Mouse (Mus musculus) midbrain, embryonic 11.5 days (tissue): ENCODE measurements around the gene Habp4. TPM values are rescaled to one million over a fixed set of nuclear protein-coding genes. Genes with fewer than 3 reads are reported as not detected.

Experiments
- ATAC-seq: fragments of 200-750 bp; cut with Nextera tagmentation; 2 replicates; pipeline ENCODE4 v1.8.0; 2017; ENCODE audit warnings: moderate TSS enrichment, moderate library complexity; ENCODE audit not compliant: low FRiP score
- DNase-seq: peaks from one replicate; pipeline ENCODE4 v3.0.0; 2015; ENCODE audit warnings: low spot score; ENCODE audit errors: missing footprints
- H3K27ac ChIP-seq: fragments of 300-500 bp; sonication (generic); 2 replicates; pipeline ENCODE4 v1.5.1; 2014; ENCODE audit warnings: low read depth, low read length
- H3K27me3 ChIP-seq: fragments of 300-500 bp; sonication (generic); 2 replicates; pipeline ENCODE4 v1.6.1; 2014; ENCODE audit warnings: mild to moderate bottlenecking, low read length, moderate library complexity, mixed read lengths; ENCODE audit not compliant: control insufficient read depth, insufficient read depth
- H3K36me3 ChIP-seq: fragments of 300-500 bp; sonication (generic); 2 replicates; pipeline ENCODE4 v1.6.1; 2014; ENCODE audit warnings: mild to moderate bottlenecking, low read length, moderate library complexity, mixed read lengths; ENCODE audit not compliant: control insufficient read depth, insufficient read depth
- H3K4me1 ChIP-seq: fragments of 300-500 bp; sonication (generic); 2 replicates; pipeline ENCODE4 v1.6.1; 2014; ENCODE audit warnings: low read length; ENCODE audit not compliant: control insufficient read depth, insufficient read depth
- H3K4me2 ChIP-seq: fragments of 300-500 bp; sonication (generic); 2 replicates; pipeline ENCODE4 v1.6.1; 2014; ENCODE audit warnings: mild to moderate bottlenecking, moderate library complexity
- H3K4me3 ChIP-seq: fragments of 300-500 bp; sonication (generic); 2 replicates; pipeline ENCODE4 v1.5.1; 2014; ENCODE audit warnings: low read depth, low read length
- H3K9ac ChIP-seq: fragments of 300-500 bp; sonication (generic); 2 replicates; pipeline ENCODE4 v1.6.1; 2014; ENCODE audit warnings: low read length
- H3K9me3 ChIP-seq: fragments of 300-500 bp; sonication (generic); 2 replicates; pipeline ENCODE4 v1.6.1; 2016; ENCODE audit warnings: low read length; ENCODE audit not compliant: control insufficient read depth
- WGBS: fragments of 180-500 bp; shearing (Covaris S2); extraction: QIAGEN DNeasy Blood & Tissue Kit; methylation state at CpG from one replicate; pipeline ENCODE4 v1.1.7; 2014; 5-methylcytosine and 5-hydroxymethylcytosine counted together
- polyA plus RNA-seq: library from polyadenylated mRNA; unstranded; fragments of >200 nt; fragmentation: Nextera tagmentation; extraction: Ambion mirVana; gene quantifications from 2 replicates; pipeline ENCODE4 v1.2.1, GENCODE M21; 2014

The Habp4 gene
- polyA plus RNA-seq, 1 experiment from 2014 or later = 23.1 TPM

DNA sequence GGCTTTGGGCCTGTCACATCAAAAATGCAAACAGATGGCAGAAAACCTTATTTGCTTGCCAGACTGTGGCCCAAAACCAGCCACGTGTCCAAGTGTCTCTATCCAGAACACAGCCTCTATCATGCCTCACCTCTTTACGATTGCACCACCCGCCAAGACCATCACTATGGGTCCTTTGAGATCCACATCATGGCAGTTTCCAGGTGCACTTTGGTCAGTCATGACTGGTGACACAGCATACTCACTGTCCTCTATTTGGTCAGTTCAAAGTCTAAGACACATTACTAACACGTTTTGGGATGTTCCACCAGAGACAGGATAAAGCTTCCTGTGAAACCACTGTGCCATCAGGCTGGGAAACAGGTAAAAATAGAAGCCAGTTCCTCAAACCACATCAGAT, 22.0 kb downstream of the Habp4 start:
- Histone ChIP-seq H3K4me1 (no peaks in the 10 kb centered on the region; the same call in 1 of the 2 replicates), H3K9me3 (no peaks in the 10 kb centered on the region), H3K36me3 (no peaks in the 10 kb centered on the region; the same call in 1 of the 2 replicates), H3K4me3 (no peak overlapping the region), H3K4me2 (no peak overlapping the region), H3K27ac (no peak overlapping the region), H3K27me3 (no peaks in the 10 kb centered on the region), H3K9ac (no peak overlapping the region)
- WGBS = 92% methylated on average over 4 of the region's 4 CpGs
- ATAC-seq (no peak), DNase-seq (no peak)

DNA sequence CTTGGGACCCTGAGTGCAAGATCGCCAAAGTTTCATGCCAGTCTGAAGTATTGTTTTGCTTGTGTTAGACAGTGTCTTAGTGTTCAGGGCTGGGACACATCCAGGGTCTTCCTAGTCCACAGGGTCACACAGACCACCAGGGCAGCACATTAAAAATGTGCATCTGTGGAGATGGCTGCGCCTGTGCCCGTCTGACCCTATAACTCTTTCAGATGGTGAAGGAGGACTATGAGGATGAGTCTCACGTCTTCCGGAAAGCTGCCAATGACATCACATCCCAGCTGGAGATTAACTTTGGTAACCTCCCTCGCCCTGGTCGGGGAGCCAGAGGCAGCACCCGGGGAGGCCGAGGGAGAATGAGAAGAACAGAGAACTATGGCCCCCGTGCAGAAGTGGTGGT, 22.7 kb downstream of the Habp4 start:
- H3K9ac ChIP-seq = no peak overlapping the region
- H3K4me3 ChIP-seq = no peak overlapping the region
- H3K4me2 ChIP-seq = no peak overlapping the region
- DNase-seq (no peak), ATAC-seq (no peak)
- no peak overlapping the region for H3K27ac ChIP-seq
- no peaks in the 10 kb centered on the region for H3K27me3 ChIP-seq
- no peaks in the 10 kb centered on the region; the same call in 1 of the 2 replicates for H3K4me1 ChIP-seq
- H3K36me3 ChIP-seq = no peaks in the 10 kb centered on the region; the same call in 1 of the 2 replicates
- WGBS = 79% methylated on average over 10 of the region's 10 CpGs
- H3K9me3 ChIP-seq = no peaks in the 10 kb centered on the region

DNA sequence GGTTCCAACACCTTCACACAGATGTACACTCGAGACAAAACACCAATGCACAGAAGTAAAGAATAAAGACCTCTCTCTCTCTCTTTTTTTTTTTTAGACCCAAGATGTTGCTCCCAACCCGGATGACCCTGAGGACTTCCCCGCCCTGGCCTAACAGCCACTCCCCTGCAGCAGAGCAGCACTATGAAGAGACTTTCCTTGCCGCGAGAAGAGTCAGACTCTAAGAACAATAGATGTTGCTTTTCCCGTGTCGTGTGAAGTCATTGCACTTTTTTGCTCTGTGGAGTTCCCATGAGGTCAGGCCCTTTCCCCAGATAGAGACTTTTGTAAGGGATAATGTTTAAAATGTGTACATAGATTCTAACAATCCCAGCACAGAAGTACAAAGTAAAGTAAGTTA, 23.6 kb downstream of the Habp4 start:
- H3K9ac ChIP-seq = no peak overlapping the region
- no peaks in the 10 kb centered on the region for H3K27me3 ChIP-seq
- no peak overlapping the region for H3K27ac ChIP-seq
- WGBS = 80% methylated on average over 7 of the region's 7 CpGs
- H3K4me2 ChIP-seq = no peak overlapping the region
- H3K4me1 ChIP-seq = no peaks in the 10 kb centered on the region
- no peaks in the 10 kb centered on the region; the same call in 1 of the 2 replicates for H3K36me3 ChIP-seq
- no peak for DNase-seq
- H3K4me3 ChIP-seq = no peak overlapping the region
- no peak for ATAC-seq
- no peaks in the 10 kb centered on the region for H3K9me3 ChIP-seq

DNA sequence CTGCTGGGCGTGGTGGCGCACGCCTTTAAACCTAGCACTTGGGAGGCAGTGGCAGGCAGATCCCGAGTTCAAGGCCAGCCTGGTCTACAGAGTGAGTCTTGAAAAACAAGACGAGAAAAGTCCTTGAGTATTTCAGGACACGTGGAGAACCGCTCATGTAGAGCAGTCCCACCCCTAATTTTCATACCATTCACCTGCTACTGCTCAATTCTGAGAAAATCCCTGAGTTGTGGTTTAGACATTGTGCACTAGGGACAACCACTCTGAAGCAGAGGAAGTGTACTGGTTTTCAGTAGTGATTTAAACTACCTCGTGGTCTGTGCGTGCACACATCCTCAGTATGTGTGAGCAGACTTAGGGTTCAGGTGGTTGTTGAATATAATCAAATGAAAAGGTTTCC, 24.0 kb downstream of the Habp4 start:
- no peak for DNase-seq
- 93% methylated on average over 9 of the region's 9 CpGs for WGBS
- no peaks in the 10 kb centered on the region for H3K4me1 ChIP-seq

DNA sequence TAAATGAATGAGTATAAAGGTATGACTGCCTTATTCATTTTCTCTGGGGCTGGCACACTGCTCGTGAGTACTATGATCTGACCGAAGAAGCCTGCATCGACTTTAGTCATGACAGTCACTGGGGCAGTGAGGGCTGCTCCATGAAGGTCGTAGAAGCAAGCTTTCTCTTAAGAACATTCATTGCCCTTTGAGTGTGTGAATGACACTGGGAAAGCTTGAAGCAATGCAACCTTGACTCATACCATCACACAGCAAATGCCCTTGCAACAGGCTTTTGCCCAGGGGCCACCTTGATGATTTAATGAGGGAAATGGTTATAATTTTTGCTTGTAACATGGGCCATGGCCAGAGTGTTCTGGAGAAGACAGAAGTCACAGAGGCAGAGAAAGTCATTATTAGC, 24.9 kb downstream of the Habp4 start:
- 89% methylated on average over 4 of the region's 4 CpGs for WGBS

More for the DNA sequence above, 24.0 kb downstream of the Habp4 start:
- no peak for ATAC-seq
- Histone ChIP-seq H3K9me3 (no peaks in the 10 kb centered on the region), H3K9ac (no peak overlapping the region), H3K4me3 (no peak overlapping the region), H3K36me3 (no peaks in the 10 kb centered on the region; the same call in 1 of the 2 replicates), H3K27ac (no peak overlapping the region), H3K27me3 (no peaks in the 10 kb centered on the region), H3K4me2 (no peak overlapping the region)

DNA sequence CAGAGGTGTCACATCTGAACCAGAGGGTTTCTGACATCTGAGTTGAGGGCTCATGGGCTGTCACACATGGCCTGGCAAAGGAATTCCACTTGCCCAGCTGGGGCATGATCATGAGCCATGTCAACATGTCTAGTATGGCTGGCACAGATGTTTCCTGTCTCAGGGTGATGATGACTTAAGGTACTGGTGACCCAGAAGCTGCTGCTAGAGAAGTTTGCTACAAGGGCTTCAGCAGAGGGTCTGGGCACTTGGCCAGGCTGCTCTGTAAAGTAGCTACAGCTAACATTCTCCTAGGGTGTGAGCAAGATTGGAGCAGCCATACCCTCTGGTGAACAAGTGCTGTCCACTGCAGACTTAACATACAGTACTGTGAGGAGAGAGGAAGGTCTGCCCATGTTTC, 25.4 kb downstream of the Habp4 start:
- no peak overlapping the region for H3K4me3 ChIP-seq
- no peaks in the 10 kb centered on the region for H3K36me3 ChIP-seq
- H3K9ac ChIP-seq = no peak overlapping the region
- DNase-seq = no peak
- ATAC-seq = no peak
- no peaks in the 10 kb centered on the region for H3K9me3 ChIP-seq
- H3K27me3 ChIP-seq = no peaks in the 10 kb centered on the region
- H3K4me1 ChIP-seq = no peaks in the 10 kb centered on the region
- no peak overlapping the region for H3K4me2 ChIP-seq
- no peak overlapping the region for H3K27ac ChIP-seq

More for the DNA sequence above, 24.9 kb downstream of the Habp4 start:
- Histone ChIP-seq H3K36me3 (no peaks in the 10 kb centered on the region), H3K9ac (no peak overlapping the region), H3K4me2 (no peak overlapping the region), H3K27me3 (no peaks in the 10 kb centered on the region), H3K27ac (no peak overlapping the region), H3K4me3 (no peak overlapping the region), H3K4me1 (no peaks in the 10 kb centered on the region), H3K9me3 (no peaks in the 10 kb centered on the region)
- ATAC-seq (no peak), DNase-seq (no peak)

DNA sequence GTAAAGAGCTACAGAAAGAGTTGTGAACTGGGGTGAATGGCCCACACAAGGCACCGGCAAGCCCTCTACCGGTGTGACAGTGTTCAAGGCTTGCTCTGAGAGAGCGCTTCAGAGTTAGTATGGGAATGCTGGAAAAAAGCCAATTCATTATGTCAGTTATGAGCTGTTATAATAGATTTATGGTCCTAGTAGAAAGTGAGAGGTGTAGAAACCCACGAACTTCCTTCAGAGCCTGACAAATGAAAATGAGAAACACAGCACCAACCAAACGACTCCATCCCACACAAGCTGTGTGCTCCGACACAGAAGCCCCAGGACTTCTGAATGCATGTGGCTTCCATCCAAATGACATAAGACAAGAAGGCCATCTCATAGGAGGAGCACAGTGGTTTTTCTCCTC, 36.3 kb downstream of the Habp4 start:
- Histone ChIP-seq H3K36me3 (no peaks in the 10 kb centered on the region), H3K9ac (no peak overlapping the region), H3K4me3 (no peak overlapping the region), H3K27ac (no peak overlapping the region), H3K4me2 (no peak overlapping the region), H3K4me1 (no peaks in the 10 kb centered on the region), H3K9me3 (no peaks in the 10 kb centered on the region), H3K27me3 (no peaks in the 10 kb centered on the region)
- DNase-seq (no peak), ATAC-seq (no peak)
- 94% methylated on average over 6 of the region's 6 CpGs for WGBS

DNA sequence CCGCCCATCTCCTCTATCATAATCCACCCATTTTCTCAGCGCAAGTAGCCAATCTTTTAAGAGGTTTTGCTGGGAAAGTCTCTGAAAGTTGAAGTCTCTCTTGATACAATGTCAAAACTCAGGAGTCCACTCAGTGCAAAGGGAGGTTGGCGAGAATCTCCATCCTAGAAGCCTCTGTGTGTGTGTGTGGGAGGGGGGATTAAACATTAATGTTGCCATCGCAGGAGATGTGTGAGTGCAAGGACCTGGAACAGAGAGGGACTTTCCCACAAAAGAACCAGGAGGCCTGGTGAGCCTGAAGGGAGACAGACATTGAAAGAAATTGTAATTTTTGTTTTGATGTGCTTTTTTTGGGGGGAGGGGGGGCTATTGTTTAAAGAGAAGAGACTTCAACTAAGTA, 36.7 kb downstream of the Habp4 start:
- Histone ChIP-seq H3K9me3 (no peaks in the 10 kb centered on the region), H3K4me2 (no peak overlapping the region), H3K4me3 (no peak overlapping the region), H3K27me3 (no peaks in the 10 kb centered on the region), H3K27ac (no peak overlapping the region), H3K9ac (no peak overlapping the region), H3K4me1 (no peaks in the 10 kb centered on the region), H3K36me3 (no peaks in the 10 kb centered on the region)
- DNase-seq (no peak), ATAC-seq (no peak)
- 91% methylated on average over 4 of the region's 4 CpGs for WGBS

DNA sequence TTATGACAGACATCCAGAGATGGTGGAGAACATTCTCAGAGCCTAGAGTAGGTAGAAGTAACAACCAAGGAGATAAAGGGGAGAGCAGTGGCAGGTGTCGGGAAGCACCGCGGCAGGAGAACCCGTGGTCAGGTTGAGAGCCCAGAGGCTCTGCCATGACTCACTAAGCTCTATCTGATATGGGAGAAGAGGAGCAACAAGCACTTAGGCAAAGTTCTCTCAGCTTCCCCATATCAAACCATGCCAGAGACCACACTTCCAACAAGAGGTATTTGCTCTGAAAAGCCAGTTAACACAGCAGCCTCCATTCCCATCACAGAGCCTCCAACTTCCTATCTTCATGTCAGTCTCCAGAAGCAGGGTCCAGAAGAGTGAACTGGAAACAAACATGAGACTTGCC, 39.3 kb downstream of the Habp4 start:
- DNase-seq (no peak), ATAC-seq (no peak)
- Histone ChIP-seq H3K27me3 (no peaks in the 10 kb centered on the region), H3K4me3 (no peak overlapping the region), H3K27ac (no peak overlapping the region), H3K4me2 (no peak overlapping the region), H3K9me3 (no peaks in the 10 kb centered on the region), H3K9ac (no peak overlapping the region), H3K36me3 (no peaks in the 10 kb centered on the region), H3K4me1 (no peaks in the 10 kb centered on the region)
- 96% methylated on average over 4 of the region's 4 CpGs for WGBS

DNA sequence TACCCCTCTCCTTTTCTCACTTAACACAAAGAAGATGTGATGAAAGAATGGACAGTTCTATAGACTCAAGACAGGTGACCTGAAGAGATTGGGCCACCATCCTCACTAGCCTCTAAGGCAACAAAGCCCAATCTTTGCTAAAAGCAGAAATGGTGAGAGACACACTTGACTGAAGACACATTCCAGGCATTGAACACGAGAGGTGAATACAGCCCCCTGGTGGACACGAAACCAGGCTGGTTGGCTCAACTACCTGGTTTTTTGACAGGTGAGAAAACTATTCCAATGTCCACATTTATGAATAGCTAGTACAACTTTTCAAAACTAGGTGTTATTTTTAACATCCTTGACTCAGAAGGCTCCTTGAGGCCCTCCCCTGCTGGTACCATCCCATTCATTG, 43.1 kb downstream of the Habp4 start:
- H3K36me3 ChIP-seq = no peaks in the 10 kb centered on the region
- no peaks in the 10 kb centered on the region for H3K9me3 ChIP-seq
- H3K27me3 ChIP-seq = no peaks in the 10 kb centered on the region
- no peak overlapping the region for H3K9ac ChIP-seq
- H3K4me2 ChIP-seq = no peak overlapping the region
- no peak overlapping the region for H3K4me3 ChIP-seq
- WGBS = 72% methylated on average over 2 of the region's 2 CpGs
- ATAC-seq = no peak
- no peak for DNase-seq
- H3K27ac ChIP-seq = no peak overlapping the region
- no peaks in the 10 kb centered on the region for H3K4me1 ChIP-seq
